Mouse (Mus musculus) forelimb bud, embryonic 11.5 days (tissue): ENCODE results near the gene Gm3435.
"Not testable (repeated sequence)": the region's sequence is repeated elsewhere in the genome, so short reads cannot be mapped to it uniquely, and the experiment has no call there.

Experiments
- DNase-seq: peaks from one replicate; pipeline ENCODE4 v3.0.0-alpha.2; 2012; ENCODE audit warnings: low read depth, low spot score

Gene Gm3435

GRCm38 (mm10) chr17:15009706-15010413, at the start of gene Gm3435:
Gene Gm3435 (plus strand): TSS chr17:15010176.
- DNase-seq = not testable (repeated sequence)

GRCm38 (mm10) chr17:14960520-14960919, 49.5 kb upstream of the Gm3435 start:
- DNase-seq = no peak

GRCm38 (mm10) chr17:14960951-14961556, 48.9 kb upstream of the Gm3435 start, which contains the start of gene Phf10:
Gene Phf10 (minus strand): TSS chr17:14961273.
- DNase-seq = not testable (repeated sequence)

GRCm38 (mm10) chr17:14961557-14962154, 48.3 kb upstream of the Gm3435 start:
- DNase-seq = not testable (repeated sequence)

DNA sequence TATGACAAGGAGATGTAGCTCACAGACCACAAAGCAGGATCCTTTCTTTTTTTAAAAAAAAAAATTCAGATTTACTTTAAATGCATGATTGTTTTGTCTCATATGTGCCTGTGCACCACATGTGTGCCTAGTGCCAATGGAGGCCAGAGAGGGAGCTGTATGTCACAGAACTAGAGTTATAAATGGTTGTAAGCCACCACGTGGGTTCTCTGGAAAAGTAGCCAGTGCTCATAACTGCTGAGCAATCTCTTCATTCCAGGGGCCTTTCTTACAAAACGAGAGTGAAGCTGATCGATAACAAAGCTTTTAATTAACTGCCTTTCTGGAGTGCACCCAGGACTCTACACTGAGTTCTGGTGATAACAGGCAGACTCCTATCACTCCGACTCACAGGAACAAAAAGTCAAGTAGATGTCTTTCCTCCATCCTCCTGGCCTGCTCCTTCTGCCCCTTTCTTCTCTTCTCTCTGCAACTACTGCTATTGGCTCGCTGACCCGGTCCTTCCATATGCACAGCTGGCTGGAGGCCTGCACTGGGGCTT, 41.5 kb upstream of the Gm3435 start:
- DNase-seq = not testable (repeated sequence)

- not testable (repeated sequence) for DNase-seq
Observed at GRCm38 (mm10) chr17:14977718-14978361, 32.1 kb upstream of the Gm3435 start.

GRCm38 (mm10) chr17:14978362-14979038, 31.5 kb upstream of the Gm3435 start, which contains the start of the genes 9030025P20Rik and Gm3417:
Gene 9030025P20Rik (plus strand): TSS chr17:14978468.
Gene Gm3417 (minus strand): TSS chr17:14978790.
- not testable (repeated sequence) for DNase-seq

DNA sequence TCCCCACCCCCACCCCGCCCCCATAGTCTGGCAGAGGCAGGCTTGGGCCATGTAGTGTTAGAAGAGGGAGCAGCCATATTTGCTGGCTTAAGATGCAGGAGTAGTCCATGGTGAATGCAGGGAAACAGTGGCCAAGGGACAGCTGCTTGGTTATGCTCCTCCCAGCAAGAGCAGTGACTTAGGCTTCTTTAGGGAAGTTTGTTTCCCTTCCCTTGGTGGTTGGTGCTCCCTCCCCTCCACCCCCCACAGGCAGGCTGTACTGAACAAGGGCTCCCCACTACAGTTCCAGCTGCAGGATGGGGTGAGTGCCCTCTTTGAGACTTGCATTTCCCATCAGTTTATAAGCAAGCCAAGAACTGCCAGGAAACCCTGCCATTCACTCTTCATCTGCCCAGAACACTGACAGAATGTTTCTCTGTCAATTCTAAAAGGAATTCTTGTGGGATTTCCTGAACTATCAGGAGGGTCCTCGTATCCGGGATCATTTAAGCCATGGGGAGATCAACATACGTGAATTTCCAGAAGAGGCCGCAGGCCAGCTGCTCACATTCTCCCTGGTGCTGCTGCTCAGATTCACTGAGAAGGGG, 19.8 kb upstream of the Gm3435 start:
- not testable (repeated sequence) for DNase-seq

- not testable (repeated sequence) for DNase-seq
Observed at GRCm38 (mm10) chr17:14992522-14993138, 17.3 kb upstream of the Gm3435 start.

DNA sequence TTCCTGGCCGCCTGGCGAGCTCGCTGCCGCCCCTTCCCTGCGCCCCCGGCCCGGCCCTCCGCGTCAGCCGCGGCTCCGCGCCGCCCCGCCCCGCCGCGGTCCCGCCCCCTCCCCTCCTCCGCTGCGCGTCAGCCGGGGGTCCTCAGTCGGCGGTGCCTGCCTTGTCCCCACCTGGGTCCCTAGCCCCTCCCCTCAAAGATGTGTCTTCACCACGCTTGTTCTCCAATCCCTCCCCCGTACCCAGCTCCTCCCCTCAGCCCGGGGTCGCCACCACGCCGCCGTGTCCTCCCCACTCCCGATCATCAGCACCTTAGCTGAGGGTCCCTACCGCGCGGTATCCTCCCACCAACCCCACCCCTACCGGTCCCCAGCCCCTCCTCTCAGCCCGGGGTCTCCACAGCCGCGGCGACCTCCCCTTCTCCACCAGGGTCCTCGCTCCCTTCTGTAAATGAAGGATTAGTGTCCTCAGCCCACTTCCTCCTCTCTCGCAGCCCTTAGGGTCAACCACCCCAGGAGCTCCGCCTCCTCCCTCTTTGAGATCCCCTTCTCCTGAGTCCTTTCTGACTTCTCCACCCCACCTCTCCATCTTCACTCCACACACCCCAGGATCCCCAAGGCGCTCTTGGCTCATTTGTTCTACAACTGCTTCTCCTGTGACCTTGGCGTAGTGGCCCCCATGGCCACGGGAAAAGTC, 16.7 kb upstream of the Gm3435 start:
- not testable (repeated sequence) for DNase-seq

- DNase-seq = not testable (repeated sequence)
Observed at GRCm38 (mm10) chr17:14994140-14994539, 15.8 kb upstream of the Gm3435 start.

DNA sequence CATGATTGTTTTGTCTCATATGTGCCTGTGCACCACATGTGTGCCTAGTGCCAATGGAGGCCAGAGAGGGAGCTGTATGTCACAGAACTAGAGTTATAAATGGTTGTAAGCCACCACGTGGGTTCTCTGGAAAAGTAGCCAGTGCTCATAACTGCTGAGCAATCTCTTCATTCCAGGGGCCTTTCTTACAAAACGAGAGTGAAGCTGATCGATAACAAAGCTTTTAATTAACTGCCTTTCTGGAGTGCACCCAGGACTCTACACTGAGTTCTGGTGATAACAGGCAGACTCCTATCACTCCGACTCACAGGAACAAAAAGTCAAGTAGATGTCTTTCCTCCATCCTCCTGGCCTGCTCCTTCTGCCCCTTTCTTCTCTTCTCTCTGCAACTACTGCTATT, 9.9 kb upstream of the Gm3435 start:
- DNase-seq = not testable (repeated sequence)

- DNase-seq = not testable (repeated sequence)
Observed at GRCm38 (mm10) chr17:15009088-15009487, 888 bp upstream of the Gm3435 start.

DNA sequence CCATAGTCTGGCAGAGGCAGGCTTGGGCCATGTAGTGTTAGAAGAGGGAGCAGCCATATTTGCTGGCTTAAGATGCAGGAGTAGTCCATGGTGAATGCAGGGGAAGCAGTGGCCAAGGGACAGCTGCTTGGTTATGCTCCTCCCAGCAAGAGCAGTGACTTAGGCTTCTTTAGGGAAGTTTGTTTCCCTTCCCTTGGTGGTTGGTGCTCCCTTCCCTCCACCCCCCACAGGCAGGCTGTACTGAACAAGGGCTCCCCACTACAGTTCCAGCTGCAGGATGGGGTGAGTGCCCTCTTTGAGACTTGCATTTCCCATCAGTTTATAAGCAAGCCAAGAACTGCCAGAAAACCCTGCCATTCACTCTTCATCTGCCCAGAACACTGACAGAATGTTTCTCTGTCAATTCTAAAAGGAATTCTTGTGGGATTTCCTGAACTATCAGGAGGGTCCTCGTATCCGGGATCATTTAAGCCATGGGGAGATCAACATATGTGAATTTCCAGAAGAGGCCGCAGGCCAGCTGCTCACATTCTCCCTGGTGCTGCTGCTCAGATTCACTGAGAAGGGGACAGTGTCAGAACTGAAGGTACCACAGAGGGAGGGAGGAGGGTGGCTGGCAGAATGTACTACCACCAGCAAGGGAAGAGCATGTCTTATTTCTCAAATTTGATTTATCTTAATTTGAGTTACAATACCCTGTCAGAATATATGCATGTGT, 11.7 kb downstream of the Gm3435 start:
- not testable (repeated sequence) for DNase-seq

- DNase-seq = not testable (repeated sequence)
Observed at GRCm38 (mm10) chr17:15023878-15024492, 14.0 kb downstream of the Gm3435 start.

DNA sequence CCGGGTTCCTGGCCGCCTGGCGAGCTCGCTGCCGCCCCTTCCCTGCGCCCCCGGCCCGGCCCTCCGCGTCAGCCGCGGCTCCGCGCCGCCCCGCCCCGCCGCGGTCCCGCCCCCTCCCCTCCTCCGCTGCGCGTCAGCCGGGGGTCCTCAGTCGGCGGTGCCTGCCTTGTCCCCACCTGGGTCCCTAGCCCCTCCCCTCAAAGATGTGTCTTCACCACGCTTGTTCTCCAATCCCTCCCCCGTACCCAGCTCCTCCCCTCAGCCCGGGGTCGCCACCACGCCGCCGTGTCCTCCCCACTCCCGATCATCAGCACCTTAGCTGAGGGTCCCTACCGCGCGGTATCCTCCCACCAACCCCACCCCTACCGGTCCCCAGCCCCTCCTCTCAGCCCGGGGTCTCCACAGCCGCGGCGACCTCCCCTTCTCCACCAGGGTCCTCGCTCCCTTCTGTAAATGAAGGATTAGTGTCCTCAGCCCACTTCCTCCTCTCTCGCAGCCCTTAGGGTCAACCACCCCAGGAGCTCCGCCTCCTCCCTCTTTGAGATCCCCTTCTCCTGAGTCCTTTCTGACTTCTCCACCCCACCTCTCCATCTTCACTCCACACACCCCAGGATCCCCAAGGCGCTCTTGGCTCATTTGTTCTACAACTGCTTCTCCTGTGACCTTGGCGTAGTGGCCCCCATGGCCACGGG, 14.7 kb downstream of the Gm3435 start:
- not testable (repeated sequence) for DNase-seq

DNA sequence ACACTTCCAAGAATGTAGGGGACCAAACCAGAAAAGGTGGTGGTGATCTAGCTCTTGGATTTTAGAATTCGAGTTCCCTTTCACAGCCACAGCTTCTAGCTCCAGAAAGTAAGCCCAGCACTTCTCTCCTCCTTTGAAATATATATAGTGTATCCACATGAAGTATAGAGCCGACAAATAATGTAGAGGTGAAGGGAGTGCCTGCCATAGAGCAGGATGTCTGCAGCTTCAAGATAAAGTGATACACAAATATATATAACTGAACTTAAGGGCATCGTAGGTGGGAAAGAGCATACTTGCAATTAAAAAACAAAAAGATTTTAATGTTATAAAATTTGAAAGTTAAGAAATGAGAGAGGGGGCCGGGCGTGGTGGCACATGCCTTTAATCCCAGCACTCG, 15.5 kb downstream of the Gm3435 start:
- DNase-seq = not testable (repeated sequence)

DNA sequence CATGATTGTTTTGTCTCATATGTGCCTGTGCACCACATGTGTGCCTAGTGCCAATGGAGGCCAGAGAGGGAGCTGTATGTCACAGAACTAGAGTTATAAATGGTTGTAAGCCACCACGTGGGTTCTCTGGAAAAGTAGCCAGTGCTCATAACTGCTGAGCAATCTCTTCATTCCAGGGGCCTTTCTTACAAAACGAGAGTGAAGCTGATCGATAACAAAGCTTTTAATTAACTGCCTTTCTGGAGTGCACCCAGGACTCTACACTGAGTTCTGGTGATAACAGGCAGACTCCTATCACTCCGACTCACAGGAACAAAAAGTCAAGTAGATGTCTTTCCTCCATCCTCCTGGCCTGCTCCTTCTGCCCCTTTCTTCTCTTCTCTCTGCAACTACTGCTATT, 21.4 kb downstream of the Gm3435 start:
- not testable (repeated sequence) for DNase-seq
